Mouse (Mus musculus) heart, embryonic 13.5 days (tissue): ENCODE data around the gene Cog6. TPM values are rescaled to one million over a fixed set of nuclear protein-coding genes. Genes with fewer than 3 reads are reported as not detected.

ENCODE experiments used
- ATAC-seq: fragments of 200-750 bp; cut with Nextera tagmentation; 2 replicates; pipeline ENCODE4 v1.8.0; 2017; ENCODE audit warnings: moderate TSS enrichment; ENCODE audit not compliant: insufficient number of reproducible peaks, low FRiP score, low TSS enrichment; ENCODE audit errors: extremely low read depth
- H3K27ac ChIP-seq: fragments of 300-500 bp; sonication (generic); replicated peaks from 2 replicates; pipeline ENCODE4 v1.5.1; 2015; ENCODE audit warnings: moderate library complexity, mild to moderate bottlenecking, inconsistent platforms
- H3K27me3 ChIP-seq: fragments of 300-500 bp; sonication (generic); replicated peaks from 2 replicates; pipeline ENCODE4 v1.6.1; 2015; ENCODE audit warnings: mild to moderate bottlenecking, inconsistent platforms
- H3K36me3 ChIP-seq: fragments of 300-500 bp; sonication (generic); 2 replicates; pipeline ENCODE4 v1.6.1; 2015; ENCODE audit warnings: mild to moderate bottlenecking, inconsistent platforms
- H3K4me1 ChIP-seq: fragments of 300-500 bp; sonication (generic); 2 replicates; pipeline ENCODE4 v1.6.1; 2015; ENCODE audit warnings: inconsistent platforms
- H3K4me2 ChIP-seq: fragments of 300-500 bp; sonication (generic); 2 replicates; pipeline ENCODE4 v1.6.1; 2015; ENCODE audit warnings: inconsistent platforms, mild to moderate bottlenecking, moderate library complexity
- H3K4me3 ChIP-seq: fragments of 300-500 bp; sonication (generic); 2 replicates; pipeline ENCODE4 v1.5.1; 2015; ENCODE audit warnings: moderate library complexity, mild to moderate bottlenecking, inconsistent platforms
- H3K9ac ChIP-seq: fragments of 300-500 bp; sonication (generic); 2 replicates; pipeline ENCODE4 v1.6.1; 2015; ENCODE audit warnings: inconsistent platforms, mild to moderate bottlenecking, moderate library complexity
- H3K9me3 ChIP-seq: fragments of 300-500 bp; sonication (generic); 2 replicates; pipeline ENCODE4 v1.6.1; 2016; ENCODE audit warnings: inconsistent platforms
- WGBS: fragments of 180-500 bp; shearing (Covaris S2); methylation state at CpG from one replicate; pipeline ENCODE4 v1.1.7; 2015; ENCODE audit warnings: mixed read lengths; 5-methylcytosine and 5-hydroxymethylcytosine counted together
- polyA plus RNA-seq: library from polyadenylated mRNA; unstranded; fragments of >200 nt; fragmentation: Nextera tagmentation; extraction: Ambion mirVana; gene quantifications from 2 replicates; pipeline ENCODE4 v1.2.1, GENCODE M21; 2015

Cog6 gene
- polyA plus RNA-seq, 1 experiment from 2014 or later = 48.0 TPM

GRCm38 (mm10) chr3:53031586-53031985 lies 14.5 kb upstream of the Cog6 start:
- no peak for ATAC-seq
- Histone ChIP-seq H3K27me3 (no peaks in the 10 kb centered on the region), H3K4me3 (no peak overlapping the region), H3K9me3 (no peaks in the 10 kb centered on the region), H3K4me1 (peaks cover 18% of the 10 kb centered on the region), H3K4me2 (no peak overlapping the region), H3K36me3 (no peaks in the 10 kb centered on the region), H3K27ac (no peak overlapping the region), H3K9ac (no peak overlapping the region)
- 30% methylated on average over 6 of the region's 6 CpGs for WGBS

- no peak for ATAC-seq
- WGBS = 19% methylated on average over 7 of the region's 7 CpGs
- Histone ChIP-seq H3K4me1 (peaks cover 9% of the 10 kb centered on the region), H3K27me3 (no peaks in the 10 kb centered on the region), H3K4me2 (no peak overlapping the region), H3K36me3 (no peaks in the 10 kb centered on the region), H3K9me3 (no peaks in the 10 kb centered on the region), H3K9ac (no peak overlapping the region), H3K4me3 (no peak overlapping the region), H3K27ac (no peak overlapping the region)
Measured at GRCm38 (mm10) chr3:53029046-53029445, 12.0 kb upstream of the Cog6 start.

GRCm38 (mm10) chr3:53027333-53027732 lies 10.3 kb upstream of the Cog6 start:
- Histone ChIP-seq H3K9ac (no peak overlapping the region), H3K4me1 (peaks cover 3% of the 10 kb centered on the region), H3K4me2 (no peak overlapping the region), H3K4me3 (no peak overlapping the region), H3K9me3 (no peaks in the 10 kb centered on the region), H3K36me3 (no peaks in the 10 kb centered on the region), H3K27ac (no peak overlapping the region), H3K27me3 (no peaks in the 10 kb centered on the region)
- no peak for ATAC-seq
- 46% methylated on average over 4 of the region's 4 CpGs for WGBS

DNA sequence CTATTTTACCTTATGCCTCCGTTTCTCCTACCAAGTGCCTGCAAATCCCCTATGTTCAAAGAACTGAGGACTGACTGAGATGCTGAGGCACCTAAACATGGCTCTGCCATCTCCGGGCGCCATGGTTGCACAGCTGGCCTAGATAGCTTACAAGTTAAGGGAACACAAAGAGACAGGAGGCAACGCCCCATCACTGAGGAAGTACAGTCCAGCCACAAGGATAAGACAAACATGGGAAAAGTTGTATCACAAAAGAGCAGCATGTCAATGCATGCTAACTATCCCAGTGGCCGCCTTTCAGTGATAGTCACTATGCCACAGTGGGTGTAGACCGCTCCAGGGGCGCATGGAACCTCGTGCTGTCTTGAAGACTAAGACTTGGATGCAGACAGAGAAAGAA lies 9.6 kb downstream of the Cog6 start:
- no peak overlapping the region for H3K4me3 ChIP-seq
- no peak overlapping the region for H3K4me2 ChIP-seq
- no peak overlapping the region for H3K9ac ChIP-seq
- H3K27ac ChIP-seq = no peak overlapping the region
- H3K36me3 ChIP-seq = peaks cover 86% of the 10 kb centered on the region
- H3K27me3 ChIP-seq = no peaks in the 10 kb centered on the region
- ATAC-seq = no peak
- 87% methylated on average over 8 of the region's 8 CpGs for WGBS
- no peaks in the 10 kb centered on the region for H3K9me3 ChIP-seq
- H3K4me1 ChIP-seq = no peaks in the 10 kb centered on the region

- WGBS = 67% methylated on average over 2 of the region's 2 CpGs
- no peaks in the 10 kb centered on the region for H3K4me1 ChIP-seq
- no peak for ATAC-seq
- peaks cover 89% of the 10 kb centered on the region for H3K36me3 ChIP-seq
- no peaks in the 10 kb centered on the region for H3K27me3 ChIP-seq
- H3K4me3 ChIP-seq = no peak overlapping the region
- no peak overlapping the region for H3K9ac ChIP-seq
- H3K9me3 ChIP-seq = no peaks in the 10 kb centered on the region
- H3K27ac ChIP-seq = no peak overlapping the region
- no peak overlapping the region for H3K4me2 ChIP-seq
Measured at GRCm38 (mm10) chr3:53004406-53005114, 12.5 kb downstream of the Cog6 start.

- H3K4me1 ChIP-seq = no peaks in the 10 kb centered on the region; the same call in 1 of the 2 replicates
- WGBS = 58% methylated on average over 6 of the region's 6 CpGs
- no peaks in the 10 kb centered on the region for H3K9me3 ChIP-seq
- H3K27ac ChIP-seq = no peak overlapping the region
- H3K27me3 ChIP-seq = no peaks in the 10 kb centered on the region
- no peak overlapping the region for H3K4me3 ChIP-seq
- no peak for ATAC-seq
- peaks cover 90% of the 10 kb centered on the region for H3K36me3 ChIP-seq
- H3K4me2 ChIP-seq = no peak overlapping the region
- H3K9ac ChIP-seq = no peak overlapping the region
Measured at GRCm38 (mm10) chr3:53002076-53002475, 15.0 kb downstream of the Cog6 start.

GRCm38 (mm10) chr3:52999996-53000395 lies 17.0 kb downstream of the Cog6 start:
- H3K4me1 ChIP-seq = no peaks in the 10 kb centered on the region; the same call in 1 of the 2 replicates
- WGBS = 73% methylated on average over 3 of the region's 3 CpGs
- no peaks in the 10 kb centered on the region for H3K9me3 ChIP-seq
- peaks cover 88% of the 10 kb centered on the region for H3K36me3 ChIP-seq
- no peak overlapping the region for H3K9ac ChIP-seq
- no peaks in the 10 kb centered on the region for H3K27me3 ChIP-seq
- no peak for ATAC-seq
- H3K4me3 ChIP-seq = no peak overlapping the region
- no peak overlapping the region for H3K4me2 ChIP-seq
- no peak overlapping the region for H3K27ac ChIP-seq

DNA sequence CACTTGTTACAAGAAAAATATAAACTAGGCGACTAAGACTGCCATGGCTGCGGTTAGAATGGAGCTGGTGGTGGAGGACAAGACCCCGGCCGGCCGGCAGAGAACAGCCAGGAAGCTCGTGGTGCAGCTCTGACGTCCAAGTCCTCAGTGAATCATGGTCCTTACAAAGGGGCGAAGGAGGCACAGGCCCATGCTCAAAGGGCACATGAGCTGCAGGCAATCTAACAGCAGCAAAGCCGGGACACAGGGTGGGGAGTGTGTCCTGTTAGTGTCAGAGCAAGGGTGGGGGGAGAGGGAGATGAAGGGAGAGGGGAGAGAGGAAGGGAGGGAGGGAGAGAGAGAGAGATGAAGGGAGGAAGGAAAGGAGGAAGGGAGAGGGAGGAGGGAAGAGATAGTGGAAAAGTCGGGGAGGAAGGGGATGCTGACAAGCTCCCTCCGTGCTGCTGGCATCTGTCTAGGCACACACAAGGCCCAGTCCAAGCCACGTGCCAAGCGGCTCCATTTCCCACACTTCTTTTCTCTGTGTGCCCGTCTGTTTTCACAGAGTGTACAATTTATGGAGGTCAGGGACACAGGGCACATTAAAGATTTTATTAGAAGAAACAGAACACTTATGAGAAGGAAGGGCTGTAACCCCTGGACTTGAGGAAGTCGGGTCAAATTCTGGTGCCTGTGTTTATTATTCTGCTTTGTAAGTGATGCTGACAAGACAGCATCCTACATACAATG lies 17.9 kb downstream of the Cog6 start:
- H3K9ac ChIP-seq = no peak overlapping the region; the same call in 1 of the 2 replicates
- WGBS = 63% methylated on average over 15 of the region's 15 CpGs
- H3K9me3 ChIP-seq = no peaks in the 10 kb centered on the region
- H3K27ac ChIP-seq = no peak overlapping the region
- ATAC-seq = no peak
- peaks cover 89% of the 10 kb centered on the region for H3K36me3 ChIP-seq
- H3K27me3 ChIP-seq = no peaks in the 10 kb centered on the region
- no peaks in the 10 kb centered on the region; the same call in 1 of the 2 replicates for H3K4me1 ChIP-seq
- H3K4me3 ChIP-seq = no peak overlapping the region
- H3K4me2 ChIP-seq = no peak overlapping the region

DNA sequence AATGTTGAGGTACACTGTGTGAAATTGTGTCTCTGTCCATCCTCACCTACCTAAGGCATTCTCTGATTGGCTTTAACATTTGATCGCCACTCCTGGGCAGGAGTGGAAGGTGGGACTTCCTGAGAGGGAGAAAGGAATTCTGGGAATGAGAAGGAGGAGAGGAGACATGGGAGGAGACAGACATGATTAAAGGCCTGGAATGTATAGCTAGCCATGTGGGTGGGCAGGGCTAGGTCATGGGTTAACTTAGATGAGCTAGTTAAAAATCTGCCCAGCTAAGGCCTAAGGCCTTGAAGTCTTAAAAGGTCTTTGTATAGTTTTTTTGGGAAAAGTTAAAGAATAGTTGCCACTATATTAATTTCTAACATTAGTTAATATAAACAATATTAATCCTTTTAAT lies 19.7 kb downstream of the Cog6 start:
- WGBS = 69% methylated on average over 1 of the region's 1 CpGs
- ATAC-seq = no peak

GRCm38 (mm10) chr3:52996635-52997034 lies 20.4 kb downstream of the Cog6 start:
- 85% methylated on average over 5 of the region's 5 CpGs for WGBS
- Histone ChIP-seq H3K27ac (no peak overlapping the region), H3K4me1 (no peaks in the 10 kb centered on the region; the same call in 1 of the 2 replicates), H3K36me3 (peaks cover 92% of the 10 kb centered on the region), H3K9me3 (no peaks in the 10 kb centered on the region), H3K27me3 (no peaks in the 10 kb centered on the region), H3K9ac (no peak overlapping the region), H3K4me3 (no peak overlapping the region), H3K4me2 (no peak overlapping the region)
- ATAC-seq = no peak

More for the DNA sequence above, 19.7 kb downstream of the Cog6 start:
- H3K27me3 ChIP-seq = no peaks in the 10 kb centered on the region
- no peak overlapping the region for H3K4me2 ChIP-seq
- no peaks in the 10 kb centered on the region; the same call in 1 of the 2 replicates for H3K4me1 ChIP-seq
- no peak overlapping the region for H3K27ac ChIP-seq
- no peak overlapping the region for H3K4me3 ChIP-seq
- no peak overlapping the region for H3K9ac ChIP-seq
- H3K36me3 ChIP-seq = peaks cover 93% of the 10 kb centered on the region
- H3K9me3 ChIP-seq = no peaks in the 10 kb centered on the region

DNA sequence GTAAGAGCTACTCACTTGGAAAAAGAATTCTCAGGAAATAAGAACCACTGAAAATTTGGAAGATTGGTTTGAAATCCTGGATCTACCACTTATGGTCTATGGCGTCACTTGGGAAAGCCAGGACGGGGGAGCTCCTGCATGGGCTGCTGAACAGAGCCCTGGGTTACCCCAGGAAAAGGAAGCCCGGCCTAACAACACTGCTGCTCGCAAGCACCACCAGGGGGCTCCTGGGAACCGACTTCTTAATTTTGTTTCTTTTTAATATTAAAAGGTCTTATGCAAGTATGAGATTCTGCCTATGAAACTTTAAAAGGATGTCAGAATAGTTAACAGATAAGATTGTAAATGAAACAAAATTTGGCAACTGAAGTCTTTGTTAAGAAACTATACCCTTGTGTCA lies 22.4 kb downstream of the Cog6 start:
- Histone ChIP-seq H3K27ac (no peak overlapping the region), H3K4me1 (no peaks in the 10 kb centered on the region; the same call in 1 of the 2 replicates), H3K27me3 (no peaks in the 10 kb centered on the region), H3K4me2 (no peak overlapping the region), H3K36me3 (peaks cover 92% of the 10 kb centered on the region), H3K4me3 (no peak overlapping the region), H3K9me3 (no peaks in the 10 kb centered on the region), H3K9ac (no peak overlapping the region)
- 68% methylated on average over 5 of the region's 5 CpGs for WGBS
- ATAC-seq = no peak
